Mouse (Mus musculus) urinary bladder, adult 18-20 months (tissue): ENCODE results near the gene Sar1b.

Source experiments
- DNase-seq, 2 experiments: peaks; one replicate each; pipeline ENCODE4 v3.0.0; 2022; ENCODE audit warnings: low spot score in 2 of 2, mixed read lengths in 2 of 2

Sar1b gene

GRCm38 (mm10) chr11:51831962-51832909, 68.7 kb downstream of the Sar1b start:
- no peak for DNase-seq

- DNase-seq = no peak
Observed at GRCm38 (mm10) chr11:51832992-51833391, 69.5 kb downstream of the Sar1b start.

GRCm38 (mm10) chr11:51833393-51834066, 70.0 kb downstream of the Sar1b start:
- DNase-seq = no peak

- no peak for DNase-seq
Observed at GRCm38 (mm10) chr11:51834067-51834411, 70.6 kb downstream of the Sar1b start.

GRCm38 (mm10) chr11:51835598-51835997, 72.1 kb downstream of the Sar1b start:
- no peak for DNase-seq

GRCm38 (mm10) chr11:51836506-51836905, 73.0 kb downstream of the Sar1b start:
- DNase-seq = no peak

GRCm38 (mm10) chr11:51837164-51838153, 74.0 kb downstream of the Sar1b start:
- DNase-seq = no peak

- DNase-seq = no peak
Observed at GRCm38 (mm10) chr11:51839106-51839505, 75.6 kb downstream of the Sar1b start.

GRCm38 (mm10) chr11:51839973-51840372, 76.5 kb downstream of the Sar1b start:
- no peak for DNase-seq

GRCm38 (mm10) chr11:51840657-51841056, 77.2 kb downstream of the Sar1b start:
- DNase-seq = no peak

- no peak for DNase-seq
Observed at GRCm38 (mm10) chr11:51841149-51841548, 77.7 kb downstream of the Sar1b start.
